Mouse (Mus musculus) ES-E14 (cell line): Measurements from ENCODE around the gene Robo3. TPM values are rescaled to one million over a fixed set of nuclear protein-coding genes. Genes with fewer than 3 reads are reported as not detected.
A peak's percentile ranks its signal among the peaks of the same experiment; 100 is the strongest.

Experiments
- DNase-seq: peaks from one replicate; pipeline ENCODE4 v3.0.0-alpha.2; 2013; ENCODE audit warnings: low read depth, low spot score
- H3K27ac ChIP-seq: 2 replicates; pipeline ENCODE4 v1.5.1; 2012; ENCODE audit warnings: low read depth, mild to moderate bottlenecking, low read length, moderate library complexity, mixed read lengths; ENCODE audit not compliant: poor library complexity, insufficient read depth, severe bottlenecking
- H3K36me3 ChIP-seq: 2 replicates; pipeline ENCODE4 v1.6.1; 2012; ENCODE audit warnings: mild to moderate bottlenecking, low read length, moderate library complexity, mixed read lengths; ENCODE audit not compliant: control insufficient read depth, poor library complexity, insufficient read depth, severe bottlenecking
- H3K4me1 ChIP-seq, 2 experiments: fragments of 150-350 bp in 1 of 2; sonication (generic) in 1 of 2; 2 replicates each; pipeline ENCODE4 v1.6.1; 2012; ENCODE audit warnings: low read length in 2 of 2, mild to moderate bottlenecking in 1 of 2, mixed read lengths in 1 of 2; ENCODE audit not compliant: control insufficient read depth in 2 of 2, insufficient read depth in 2 of 2, poor library complexity in 1 of 2
- H3K4me3 ChIP-seq, 2 experiments: fragments of 150-350 bp in 1 of 2; sonication (generic) in 1 of 2; 2 replicates each; pipeline ENCODE4 v1.5.1; 2012; ENCODE audit warnings: low read length in 2 of 2, low read depth in 1 of 2, mild to moderate bottlenecking in 1 of 2, mixed read lengths in 1 of 2; ENCODE audit not compliant: insufficient read depth in 1 of 2, poor library complexity in 1 of 2, severe bottlenecking in 1 of 2
- H3K9ac ChIP-seq: 2 replicates; pipeline ENCODE4 v1.6.1; 2012; ENCODE audit warnings: low read depth, mild to moderate bottlenecking, low read length, mixed read lengths; ENCODE audit not compliant: poor library complexity, insufficient read depth, severe bottlenecking
- H3K9me3 ChIP-seq: fragments of 150-350 bp; sonication (generic); 2 replicates; pipeline ENCODE4 v1.6.1; 2012; ENCODE audit warnings: low read depth, mild to moderate bottlenecking, low read length; ENCODE audit not compliant: control insufficient read depth, insufficient read depth
- CHD2 ChIP-seq: IDR thresholded peaks from 2 replicates; pipeline ENCODE4 v1.6.1; 2014; ENCODE audit warnings: mild to moderate bottlenecking, low read depth, low read length, inconsistent platforms
- HCFC1 ChIP-seq: IDR thresholded peaks from 2 replicates; pipeline ENCODE4 v1.6.1; 2012; ENCODE audit warnings: low read length, inconsistent platforms, borderline replicate concordance; ENCODE audit not compliant: insufficient read depth
- MAFK ChIP-seq: IDR thresholded peaks from 2 replicates; pipeline ENCODE4 v1.6.1; 2014; ENCODE audit warnings: mild to moderate bottlenecking, low read depth, low read length, inconsistent platforms; ENCODE audit not compliant: insufficient read depth
- ZC3H11A ChIP-seq: IDR thresholded peaks from 2 replicates; pipeline ENCODE4 v1.6.1; 2012; ENCODE audit warnings: low read depth, mild to moderate bottlenecking, inconsistent platforms, low read length, borderline replicate concordance
- ZNF384 ChIP-seq: IDR thresholded peaks from 2 replicates; pipeline ENCODE4 v1.6.1; 2012; ENCODE audit warnings: low read depth, low read length, inconsistent platforms
- in situ Hi-C, 2 experiments: fragments of 600-800 bp; cut with MboI; formaldehyde crosslinking; loops; one replicate each; pipeline ENCODE4 v1.15.1; 2025; ENCODE audit warnings: low sequenced_read_pairs in 2 of 2, inconsistent platforms in 1 of 2; ENCODE audit not compliant: unreplicated experiment in 2 of 2
- total RNA-seq: library from RNA; depleted of rRNA; stranded (reverse); fragments of 300-350 nt; gene quantifications from 2 replicates; pipeline ENCODE4 v1.2.3, GENCODE M21; 2012

Robo3 gene
- total RNA-seq, 1 experiment, result 1.2 TPM

DNA sequence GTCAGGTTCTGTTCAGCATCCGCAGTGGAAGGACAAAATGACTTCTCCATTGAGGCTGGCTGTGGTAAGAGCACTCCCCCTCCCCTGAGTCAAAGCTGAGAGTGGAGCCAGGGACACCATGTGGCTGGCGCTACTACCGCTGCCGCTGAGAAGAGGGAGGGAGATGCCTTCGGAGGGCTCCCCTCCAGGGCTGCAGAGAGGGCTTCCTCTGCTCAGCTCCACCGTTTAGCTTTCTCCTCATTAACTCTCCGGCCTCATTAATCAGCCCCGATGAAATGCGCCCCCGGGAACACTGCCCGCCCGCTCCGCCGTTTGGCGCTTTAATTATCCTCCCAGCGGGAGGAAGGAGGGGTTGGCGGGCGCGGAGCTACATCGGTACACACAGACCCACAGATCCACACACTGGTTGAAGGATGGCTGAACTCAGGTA lies 23.4 kb upstream of the Robo3 start:
- H3K9me3 ChIP-seq, result no peaks in the 10 kb centered on the region
- peak overlapping the region; percentile 37 to 52; a peak in 3 of 4 replicates for H3K4me3 ChIP-seq
- in situ Hi-C loops, result no loop called here
- H3K9ac ChIP-seq, result peak overlapping the region; percentile 1; the same call in 1 of the 2 replicates
- no peak for DNase-seq
- TF ChIP-seq HCFC1 (no peak), MAFK (no peak), ZNF384 (no peak), CHD2 (no peak), ZC3H11A (no peak)
- peaks cover 5 to 7% of the 10 kb centered on the region in 2 experiments; a peak in 2 of 4 replicates for H3K4me1 ChIP-seq
- no peak overlapping the region for H3K27ac ChIP-seq
- H3K36me3 ChIP-seq, result no peaks in the 10 kb centered on the region

DNA sequence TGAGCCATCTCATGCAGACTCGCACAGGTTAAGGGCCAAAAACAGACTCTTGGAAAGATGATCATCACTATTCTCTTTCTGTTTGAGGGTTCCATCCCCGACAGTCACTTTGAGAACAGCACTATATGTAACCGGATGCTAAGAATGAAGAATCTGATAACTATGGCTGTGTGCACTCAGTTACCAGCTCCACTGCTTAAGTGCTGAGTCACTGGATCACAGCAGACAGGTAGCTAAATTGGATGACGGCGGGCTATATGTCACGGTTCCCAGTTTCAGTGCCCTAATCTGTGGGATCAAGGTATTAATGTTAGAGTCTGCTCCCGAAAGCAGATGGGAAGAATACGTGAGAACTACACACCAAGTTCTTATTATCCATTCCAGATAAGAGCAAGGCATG lies 22.8 kb upstream of the Robo3 start:
- DNase-seq, result no peak
- Histone ChIP-seq H3K27ac (no peak overlapping the region), H3K36me3 (no peaks in the 10 kb centered on the region), H3K4me3 (0 out of 4 replicates have a peak overlapping the region, but pooled peaks of 1 of the 2 experiments have one; percentile 37), H3K9ac (no peak overlapping the region), H3K4me1 (peaks cover 5 to 7% of the 10 kb centered on the region in 2 experiments; a peak in 2 of 4 replicates), H3K9me3 (no peaks in the 10 kb centered on the region)
- TF ChIP-seq MAFK (peak; percentile 68), CHD2 (no peak), HCFC1 (no peak), ZNF384 (no peak), ZC3H11A (no peak)
- in situ Hi-C loops, result no loop called here

DNA sequence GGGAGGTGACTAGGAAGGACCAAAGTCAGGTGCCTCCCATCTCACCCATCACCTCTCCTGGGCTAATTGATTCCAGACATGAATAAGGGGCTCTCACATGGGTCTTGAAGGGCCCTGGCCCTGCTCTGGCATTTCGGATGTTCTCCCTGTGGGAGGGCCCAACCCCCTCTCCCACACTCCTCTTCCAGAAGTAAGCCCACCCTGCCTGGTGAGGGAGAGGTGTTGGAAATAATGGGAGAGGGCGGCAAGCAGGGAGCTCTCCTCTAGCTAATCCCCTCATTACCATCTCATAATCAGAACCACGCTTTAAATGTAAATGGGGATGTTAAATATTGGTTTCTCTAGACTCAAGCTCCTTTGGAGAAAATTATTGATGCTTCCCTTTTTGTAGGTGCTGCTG lies 21.9 kb upstream of the Robo3 start:
- H3K36me3 ChIP-seq, result no peaks in the 10 kb centered on the region
- H3K4me1 ChIP-seq, result peaks cover 5 to 7% of the 10 kb centered on the region in 2 experiments; a peak in 2 of 4 replicates
- no peak for DNase-seq
- H3K4me3 ChIP-seq, result no peak overlapping the region
- H3K27ac ChIP-seq, result no peak overlapping the region
- TF ChIP-seq CHD2 (no peak), ZC3H11A (no peak), HCFC1 (no peak), MAFK (no peak), ZNF384 (no peak)
- H3K9me3 ChIP-seq, result no peaks in the 10 kb centered on the region
- in situ Hi-C loops, result no loop called here
- H3K9ac ChIP-seq, result no peak overlapping the region

DNA sequence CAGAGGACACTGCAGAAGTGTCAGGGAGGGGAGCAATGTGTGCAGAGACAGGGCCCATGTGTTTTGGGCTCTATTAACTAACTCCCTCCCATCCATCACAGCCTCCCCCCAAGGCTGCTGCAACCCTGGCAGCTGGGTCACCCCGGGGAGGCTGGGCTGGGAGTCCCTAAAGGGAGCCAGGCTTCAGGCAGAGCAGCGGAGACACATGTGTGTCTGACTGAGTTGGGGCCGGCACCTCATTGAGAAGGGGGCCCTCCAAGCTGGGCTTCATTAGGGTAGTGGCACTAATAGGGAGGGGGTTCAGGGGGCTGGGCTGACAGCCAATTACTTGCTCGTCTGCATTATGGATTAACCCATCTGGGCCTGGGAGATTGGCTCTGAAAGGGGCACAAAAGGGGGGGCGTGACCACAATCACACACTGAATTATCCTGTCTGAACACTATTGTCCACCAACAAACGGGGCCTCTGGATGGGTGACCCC lies 21.0 kb upstream of the Robo3 start:
- H3K4me3 ChIP-seq, result no peak overlapping the region
- H3K27ac ChIP-seq, result no peak overlapping the region
- H3K9ac ChIP-seq, result no peak overlapping the region
- DNase-seq, result no peak
- H3K9me3 ChIP-seq, result no peaks in the 10 kb centered on the region
- no peak for TF ChIP-seq MAFK
- TF ChIP-seq ZNF384, result no peak
- TF ChIP-seq HCFC1, result no peak
- no peak for TF ChIP-seq CHD2
- TF ChIP-seq ZC3H11A, result no peak
- in situ Hi-C loops, result no loop called here
- H3K4me1 ChIP-seq, result peaks cover 5 to 7% of the 10 kb centered on the region in 2 experiments; a peak in 2 of 4 replicates
- no peaks in the 10 kb centered on the region for H3K36me3 ChIP-seq

DNA sequence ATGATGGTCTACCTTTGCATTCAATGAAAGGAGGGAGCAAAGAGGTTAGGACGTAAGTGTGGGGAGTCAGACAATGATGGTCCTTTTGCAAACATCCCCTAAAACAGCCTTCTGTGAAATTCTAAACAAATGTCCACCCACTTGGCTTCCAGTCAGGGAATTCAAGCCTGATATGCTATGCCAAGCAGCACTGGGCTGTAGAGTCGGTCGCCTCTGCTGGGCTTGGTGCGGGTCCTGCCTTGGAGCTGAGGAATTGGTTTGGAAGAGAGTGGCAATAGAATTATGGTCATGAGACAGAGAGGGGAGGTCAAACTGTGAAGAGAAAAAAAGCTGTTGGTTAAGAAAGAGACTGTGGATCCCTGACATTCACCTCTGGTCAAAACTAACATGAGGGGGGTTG lies 20.3 kb upstream of the Robo3 start:
- in situ Hi-C loops, result no loop called here

More for the DNA sequence above, 20.3 kb upstream of the Robo3 start:
- no peaks in the 10 kb centered on the region for H3K36me3 ChIP-seq
- no peaks in the 10 kb centered on the region for H3K9me3 ChIP-seq
- TF ChIP-seq MAFK (no peak), CHD2 (no peak), ZNF384 (no peak), ZC3H11A (no peak), HCFC1 (no peak)
- no peak overlapping the region for H3K27ac ChIP-seq
- no peak overlapping the region for H3K4me3 ChIP-seq
- DNase-seq, result no peak
- peaks cover 5 to 7% of the 10 kb centered on the region in 2 experiments; a peak in 2 of 4 replicates for H3K4me1 ChIP-seq
- H3K9ac ChIP-seq, result no peak overlapping the region
